Mouse (Mus musculus) embryonic stem cell, embryonic (primary cell): ENCODE measurements around the gene Ttc33.

Source experiments
- CTCF ChIA-PET, 4 experiments: fragments of 300-600 bp in 2 of 4; fragments of 350-600 bp in 2 of 4; sonication (Branson Sonifier 250); formaldehyde crosslinking; loops; one replicate each; lab custom pipeline; 2022; ENCODE audit warnings: inconsistent platforms in 2 of 4; lab: Charles Lee
- POLR2A ChIA-PET, 4 experiments: fragments of 300-600 bp in 2 of 4; fragments of 350-600 bp in 2 of 4; sonication (Branson Sonifier 250); formaldehyde crosslinking; loops; one replicate each; lab custom pipeline; 2022; ENCODE audit warnings: antibody characterized with exemption in 4 of 4, inconsistent platforms in 1 of 4; lab: Charles Lee

Ttc33 gene

GRCm38 (mm10) chr15:5220491-5220890 is 35.2 kb downstream of the Ttc33 start:
- CTCF ChIA-PET: no interaction called here
- POLR2A ChIA-PET: interaction anchor here in 1 of 4 experiments (2.5 kb wide), 1 partner anchor 11 kb away, joined by 6 read pairs; no protein-coding TSS in a partner anchor

- CTCF ChIA-PET: interaction anchor here in 2 of 4 experiments (0.6 to 1.1 kb wide), 2 partner anchors 13 to 701 kb away, joined by 3 to 4 read pairs; partner anchors contain the start of gene Ptger4 (in 1 of the 2)
- POLR2A ChIA-PET: interaction anchor here in 2 of 4 experiments (1.0 to 1.6 kb wide), 3 partner anchors 10 to 17 kb away, joined by 3 to 6 read pairs (median 5); partner anchors contain the start of gene Ptger4 (in 1 of the 2)
Measured at GRCm38 (mm10) chr15:5230746-5231145, 45.4 kb downstream of the Ttc33 start.

- ChIA-PET CTCF (interaction anchor here in 3 of 4 experiments (0.8 to 1.3 kb wide), 7 partner anchors 10 to 975 kb away, joined by 3 to 5 read pairs (median 3); partner anchors contain the start of gene Ptger4 (in 1 of the 3)), POLR2A (interaction anchor here in 3 of 4 experiments (0.5 to 2.9 kb wide), 13 partner anchors 7 to 285 kb away, joined by 3 to 13 read pairs (median 4); partner anchors contain the start of genes Ptger4 (in 3 of the 3), Rpl37 (in 2 of the 3) and Ttc33 (in 1 of the 3))
Measured at GRCm38 (mm10) chr15:5234659-5235058, 49.3 kb downstream of the Ttc33 start.

GRCm38 (mm10) chr15:5235527-5235926 is 50.2 kb downstream of the Ttc33 start:
- ChIA-PET POLR2A (interaction anchor here in 2 of 4 experiments (0.9 to 2.9 kb wide), 8 partner anchors 8 to 1322 kb away, joined by 3 to 13 read pairs (median 5); partner anchors contain the start of genes Ptger4 (in 2 of the 2) and Ttc33 (in 1 of the 2)), CTCF (interaction anchor here in 2 of 4 experiments (0.5 to 1.3 kb wide), 5 partner anchors 9 to 1401 kb away, joined by 3 to 5 read pairs (median 4); partner anchors contain the start of gene Ptger4 (in 1 of the 2))

GRCm38 (mm10) chr15:5236538-5236937 is 51.2 kb downstream of the Ttc33 start:
- ChIA-PET POLR2A (interaction anchor here in 2 of 4 experiments (0.7 to 2.0 kb wide), 5 partner anchors 8 to 118 kb away, joined by 3 to 7 read pairs (median 5); partner anchors contain the start of genes Ptger4 (in 1 of the 2) and Ttc33 (in 1 of the 2)), CTCF (interaction anchor here (0.6 to 2.0 kb wide), 16 partner anchors 14 to 1250 kb away, joined by 3 to 10 read pairs (median 4); no protein-coding TSS in a partner anchor)

GRCm38 (mm10) chr15:5237012-5237660 is 51.8 kb downstream of the Ttc33 start:
- POLR2A ChIA-PET: interaction anchor here in 1 of 4 experiments (0.7 to 2.0 kb wide), 3 partner anchors 16 to 119 kb away, joined by 3 to 5 read pairs (median 4); no protein-coding TSS in a partner anchor
- CTCF ChIA-PET: interaction anchor here (0.6 to 2.0 kb wide), 16 partner anchors 13 to 1250 kb away, joined by 3 to 10 read pairs (median 4); no protein-coding TSS in a partner anchor

- ChIA-PET POLR2A (interaction anchor here in 1 of 4 experiments (1.3 to 2.0 kb wide), 2 partner anchors 24 to 120 kb away, joined by 3 to 5 read pairs; no protein-coding TSS in a partner anchor), CTCF (interaction anchor here in 1 of 4 experiments (1.0 kb wide), 1 partner anchor 843 kb away, joined by 4 read pairs; no protein-coding TSS in a partner anchor)
Measured at GRCm38 (mm10) chr15:5238073-5238472, 52.7 kb downstream of the Ttc33 start.

- CTCF ChIA-PET: interaction anchor here in 1 of 4 experiments (1.0 kb wide), 1 partner anchor 842 kb away, joined by 4 read pairs; no protein-coding TSS in a partner anchor
- POLR2A ChIA-PET: interaction anchor here in 1 of 4 experiments (0.7 to 2.0 kb wide), 3 partner anchors 24 to 641 kb away, joined by 3 to 5 read pairs (median 3); no protein-coding TSS in a partner anchor
Measured at GRCm38 (mm10) chr15:5238553-5238952, 53.2 kb downstream of the Ttc33 start.

GRCm38 (mm10) chr15:5239361-5239760 is 54.0 kb downstream of the Ttc33 start:
- ChIA-PET POLR2A (interaction anchor here in 1 of 4 experiments (0.6 to 1.3 kb wide), 4 partner anchors 15 to 1344 kb away, joined by 3 read pairs; no protein-coding TSS in a partner anchor), CTCF (interaction anchor here in 1 of 4 experiments (1.2 kb wide), 1 partner anchor 999 kb away, joined by 3 read pairs; no protein-coding TSS in a partner anchor)

GRCm38 (mm10) chr15:5239901-5240300 is 54.6 kb downstream of the Ttc33 start:
- ChIA-PET CTCF (interaction anchor here in 1 of 4 experiments (1.2 kb wide), 1 partner anchor 999 kb away, joined by 3 read pairs; no protein-coding TSS in a partner anchor), POLR2A (interaction anchor here in 1 of 4 experiments (0.6 to 1.6 kb wide), 3 partner anchors 15 to 1344 kb away, joined by 3 to 5 read pairs (median 3); no protein-coding TSS in a partner anchor)

- ChIA-PET POLR2A (interaction anchor here in 1 of 4 experiments (1.0 to 1.6 kb wide), 2 partner anchors 16 to 119 kb away, joined by 3 to 5 read pairs; no protein-coding TSS in a partner anchor), CTCF (interaction anchor here in 1 of 4 experiments (1.2 kb wide), 1 partner anchor 998 kb away, joined by 3 read pairs; no protein-coding TSS in a partner anchor)
Measured at GRCm38 (mm10) chr15:5240360-5240759, 55.0 kb downstream of the Ttc33 start.

- ChIA-PET CTCF (interaction anchor here in 3 of 4 experiments (0.6 to 1.0 kb wide), 3 partner anchors 135 to 997 kb away, joined by 3 read pairs; no protein-coding TSS in a partner anchor), POLR2A (interaction anchor here in 2 of 4 experiments (0.6 to 1.6 kb wide), 3 partner anchors 7 to 1134 kb away, joined by 3 to 5 read pairs (median 5); no protein-coding TSS in a partner anchor)
Measured at GRCm38 (mm10) chr15:5241304-5242201, 56.2 kb downstream of the Ttc33 start.

- POLR2A ChIA-PET: interaction anchor here in 2 of 4 experiments (0.6 to 2.3 kb wide), 7 partner anchors 8 to 1134 kb away, joined by 3 to 13 read pairs (median 4); no protein-coding TSS in a partner anchor
- CTCF ChIA-PET: interaction anchor here in 3 of 4 experiments (0.6 to 1.0 kb wide), 3 partner anchors 136 to 996 kb away, joined by 3 read pairs; no protein-coding TSS in a partner anchor
Measured at GRCm38 (mm10) chr15:5242241-5243035, 57.1 kb downstream of the Ttc33 start.

GRCm38 (mm10) chr15:5243036-5243958 is 58.0 kb downstream of the Ttc33 start:
- ChIA-PET POLR2A (interaction anchor here in 3 of 4 experiments (0.7 to 2.3 kb wide), 13 partner anchors 7 to 136 kb away, joined by 3 to 13 read pairs (median 4); partner anchors contain the start of gene Ttc33 (in 1 of the 3)), CTCF (interaction anchor here in 3 of 4 experiments (0.6 to 1.3 kb wide), 4 partner anchors 13 to 1208 kb away, joined by 3 to 16 read pairs (median 4); no protein-coding TSS in a partner anchor)
